Mouse (Mus musculus) ES-Bruce4 (cell line): ENCODE results near the gene Reg3g.
"Not testable (repeated sequence)": the region's sequence is repeated elsewhere in the genome, so short reads cannot be mapped to it uniquely, and the experiment has no call there.

Source experiments
- CTCF ChIP-seq: IDR thresholded peaks from one replicate; pipeline ENCODE4 v1.8.1; 2011; ENCODE audit warnings: low read depth, low read length
- EP300 ChIP-seq: IDR thresholded peaks from 2 replicates; pipeline ENCODE4 v1.6.1; 2011; ENCODE audit warnings: low read depth, low read length; ENCODE audit not compliant: insufficient read depth
- POLR2A ChIP-seq: IDR thresholded peaks from one replicate; pipeline ENCODE4 v1.8.1; 2011; ENCODE audit warnings: low read length; ENCODE audit not compliant: insufficient read depth

GRCm38 (mm10) chr6:78422411-78422810, 46.3 kb downstream of the Reg3g start, which contains the start of gene Reg1:
- TF ChIP-seq EP300, CTCF, POLR2A: not testable (repeated sequence)
